Mouse (Mus musculus) midbrain, embryonic 16.5 days (tissue): ENCODE data around the gene Eef1akmt3. TPM values are rescaled to one million over a fixed set of nuclear protein-coding genes. Genes with fewer than 3 reads are reported as not detected.

Experiments
- ATAC-seq: fragments of 200-750 bp; cut with Nextera tagmentation; 2 replicates; pipeline ENCODE4 v1.8.0; 2017; ENCODE audit warnings: moderate TSS enrichment
- H3K27ac ChIP-seq: fragments of 300-500 bp; sonication (generic); 2 replicates; pipeline ENCODE4 v1.5.1; 2014; ENCODE audit warnings: mild to moderate bottlenecking, low read length, mixed read lengths
- H3K27me3 ChIP-seq: fragments of 300-500 bp; sonication (generic); 2 replicates; pipeline ENCODE4 v1.6.1; 2014; ENCODE audit warnings: low read depth, low read length, mixed read lengths; ENCODE audit not compliant: control insufficient read depth, insufficient read depth
- H3K36me3 ChIP-seq: fragments of 300-500 bp; sonication (generic); 2 replicates; pipeline ENCODE4 v1.6.1; 2014; ENCODE audit warnings: mild to moderate bottlenecking, low read length, moderate library complexity, mixed read lengths; ENCODE audit not compliant: control insufficient read depth, insufficient read depth
- H3K4me1 ChIP-seq: fragments of 300-500 bp; sonication (generic); 2 replicates; pipeline ENCODE4 v1.6.1; 2014; ENCODE audit warnings: mild to moderate bottlenecking, low read length, mixed read lengths; ENCODE audit not compliant: control insufficient read depth, insufficient read depth
- H3K4me2 ChIP-seq: fragments of 300-500 bp; sonication (generic); 2 replicates; pipeline ENCODE4 v1.6.1; 2014; ENCODE audit warnings: mild to moderate bottlenecking, low read length, mixed read lengths
- H3K4me3 ChIP-seq: fragments of 300-500 bp; sonication (generic); 2 replicates; pipeline ENCODE4 v1.5.1; 2014; ENCODE audit warnings: low read depth, mild to moderate bottlenecking, low read length, moderate library complexity, mixed read lengths
- H3K9ac ChIP-seq: fragments of 300-500 bp; sonication (generic); 2 replicates; pipeline ENCODE4 v1.6.1; 2014; ENCODE audit warnings: low read depth, low read length, mixed read lengths
- H3K9me3 ChIP-seq: fragments of 300-500 bp; sonication (generic); replicated peaks from 2 replicates; pipeline ENCODE4 v1.6.1; 2014; ENCODE audit warnings: mild to moderate bottlenecking, low read length, mixed read lengths; ENCODE audit not compliant: control insufficient read depth, poor library complexity, severe bottlenecking
- whole genome bisulfite sequencing: fragments of 180-500 bp; shearing (Covaris S2); extraction: QIAGEN DNeasy Blood & Tissue Kit; methylation state at CpG from one replicate; pipeline ENCODE4 v1.1.7; 2014; 5-methylcytosine and 5-hydroxymethylcytosine counted together
- polyA plus RNA-seq: library from polyadenylated mRNA; unstranded; fragments of >200 nt; fragmentation: Nextera tagmentation; extraction: Ambion mirVana; gene quantifications from 2 replicates; pipeline ENCODE4 v1.2.1, GENCODE M21; 2015

Eef1akmt3 gene
- polyA plus RNA-seq, 1 experiment from 2014 or later: 0.21 TPM

DNA sequence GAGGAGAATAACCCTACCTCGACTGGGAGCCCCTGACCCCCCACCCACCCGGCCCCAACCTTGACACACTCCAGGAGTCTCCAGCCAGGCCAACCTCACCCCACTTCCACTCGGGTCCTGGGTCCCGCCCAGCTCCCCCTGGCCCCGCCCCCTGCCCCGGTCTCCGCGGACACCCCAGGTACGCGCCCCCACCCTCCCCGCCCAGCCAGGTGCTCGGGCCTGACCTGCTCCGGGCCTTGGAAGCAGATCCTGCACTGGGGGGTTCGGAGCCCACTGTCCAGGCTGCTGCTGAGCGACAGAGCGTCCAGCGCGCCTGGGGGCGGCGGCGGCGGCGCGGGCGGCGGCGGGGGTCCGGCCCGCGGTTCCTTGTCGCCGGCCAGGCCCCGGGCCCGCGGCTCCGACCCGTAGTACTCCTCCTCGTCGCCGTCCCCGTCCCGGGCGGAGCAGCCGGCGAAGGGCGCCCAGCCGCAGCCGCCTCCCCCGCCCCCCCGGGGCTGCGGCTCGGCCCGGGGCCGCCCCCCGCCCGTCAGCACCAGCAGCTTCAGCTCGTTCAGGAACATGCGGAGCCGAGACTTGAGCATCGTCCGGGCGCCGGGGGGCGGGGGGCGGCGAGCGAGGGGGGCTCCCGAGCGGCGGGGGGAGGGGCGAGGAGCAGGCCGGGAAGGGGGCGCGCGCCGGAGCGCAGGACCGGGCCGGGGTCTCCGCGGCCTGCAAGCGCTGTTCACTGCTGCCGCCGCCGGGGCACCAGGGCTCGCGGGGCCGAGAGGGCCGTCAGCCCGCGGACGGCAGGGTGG, 18.1 kb upstream of the Eef1akmt3 start:
- H3K27me3 ChIP-seq: no peaks in the 10 kb centered on the region
- 0 out of 2 replicates have a peak, but pooled peaks have one; percentile 0 for ATAC-seq
- peak overlapping the region; percentile 85 for H3K4me3 ChIP-seq
- peaks cover 28% of the 10 kb centered on the region for H3K4me1 ChIP-seq
- H3K9me3 ChIP-seq: no peaks in the 10 kb centered on the region
- WGBS: under 1% methylated on average over 39 of the region's 92 CpGs
- H3K9ac ChIP-seq: peak overlapping the region; percentile 91
- peak overlapping the region; percentile 89 for H3K27ac ChIP-seq
- H3K36me3 ChIP-seq: peaks cover 26% of the 10 kb centered on the region
- peak overlapping the region; percentile 82 for H3K4me2 ChIP-seq

DNA sequence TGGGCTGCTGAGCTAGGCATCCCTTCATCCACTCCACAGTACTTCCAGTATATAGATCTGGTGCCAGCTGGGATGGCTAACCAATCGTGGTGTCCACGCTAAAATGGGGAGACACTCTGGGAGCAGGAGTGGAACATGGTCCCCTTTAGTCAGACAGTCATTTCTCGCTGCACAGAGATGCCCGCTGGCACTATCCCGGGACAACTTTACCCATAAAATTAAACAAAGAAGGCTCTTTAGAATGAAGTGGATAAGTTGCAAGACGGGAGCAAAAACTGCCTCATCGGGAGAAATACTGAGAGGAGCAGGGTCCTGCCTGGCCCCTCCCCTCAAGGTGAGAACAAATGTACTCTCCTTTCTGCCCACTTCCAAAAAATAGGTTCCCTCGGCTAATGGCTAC, 17.4 kb upstream of the Eef1akmt3 start:
- Histone ChIP-seq H3K27me3 (no peaks in the 10 kb centered on the region), H3K4me3 (peak overlapping the region; percentile 85), H3K27ac (peak overlapping the region; percentile 89), H3K9ac (peak overlapping the region; percentile 91), H3K36me3 (peaks cover 30% of the 10 kb centered on the region), H3K4me2 (peak overlapping the region; percentile 82), H3K9me3 (no peaks in the 10 kb centered on the region), H3K4me1 (peaks cover 28% of the 10 kb centered on the region)
- no peak for ATAC-seq
- 3% methylated on average over 8 of the region's 8 CpGs for WGBS

DNA sequence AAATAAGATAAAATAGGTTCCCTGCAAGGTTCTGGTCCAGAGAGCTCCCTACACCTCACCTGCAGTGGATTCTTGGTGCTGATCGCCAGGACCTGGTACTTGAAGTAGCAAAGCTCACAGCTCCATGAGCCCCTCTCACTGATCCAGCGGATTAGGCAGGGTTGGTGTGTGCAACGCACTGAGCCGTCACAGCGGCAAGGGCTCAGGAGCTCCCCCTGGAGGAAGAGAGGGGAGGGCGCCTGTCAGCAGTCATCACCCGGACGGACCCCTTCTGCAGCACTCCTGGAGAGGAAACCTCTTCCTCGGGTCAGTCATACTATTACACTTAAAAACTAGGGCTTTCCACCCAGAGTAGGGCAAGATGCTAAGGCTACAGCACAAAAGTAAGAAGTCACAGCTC, 16.8 kb upstream of the Eef1akmt3 start:
- Histone ChIP-seq H3K27me3 (no peaks in the 10 kb centered on the region), H3K4me3 (peak overlapping the region; percentile 85), H3K9ac (peak overlapping the region; percentile 17; the same call in 1 of the 2 replicates), H3K9me3 (no peaks in the 10 kb centered on the region), H3K27ac (no peak overlapping the region), H3K4me2 (peak overlapping the region; percentile 82), H3K4me1 (peaks cover 28% of the 10 kb centered on the region), H3K36me3 (peaks cover 30% of the 10 kb centered on the region)
- no peak for ATAC-seq
- WGBS: 0% methylated on average over 9 of the region's 9 CpGs

DNA sequence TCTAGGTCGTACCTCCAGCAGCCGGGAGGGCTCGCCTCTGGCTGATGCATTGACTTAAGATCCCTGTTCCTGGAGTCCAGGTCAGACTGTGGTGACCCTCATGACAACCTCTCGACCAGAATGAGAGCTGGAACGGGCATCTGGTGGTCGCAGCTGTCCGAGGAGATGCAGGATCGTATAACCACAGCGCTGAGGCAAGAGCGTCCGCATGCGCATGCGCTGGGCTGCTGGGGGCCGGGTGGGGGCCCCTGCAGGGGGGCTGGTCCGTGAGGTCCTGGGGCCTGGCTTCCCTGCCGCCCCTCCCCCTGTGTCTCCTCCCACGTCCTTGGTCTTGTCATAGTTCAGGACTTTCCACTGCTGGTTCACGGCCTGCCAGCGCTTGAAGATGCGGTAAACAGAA, 15.2 kb upstream of the Eef1akmt3 start:
- ATAC-seq: no peak
- H3K27me3 ChIP-seq: peaks cover 5% of the 10 kb centered on the region
- H3K4me3 ChIP-seq: no peak overlapping the region
- H3K9me3 ChIP-seq: no peaks in the 10 kb centered on the region
- H3K36me3 ChIP-seq: peaks cover 30% of the 10 kb centered on the region
- WGBS: 90% methylated on average over 20 of the region's 20 CpGs
- H3K4me2 ChIP-seq: no peak overlapping the region
- H3K9ac ChIP-seq: no peak overlapping the region
- no peak overlapping the region for H3K27ac ChIP-seq
- H3K4me1 ChIP-seq: peaks cover 21% of the 10 kb centered on the region

DNA sequence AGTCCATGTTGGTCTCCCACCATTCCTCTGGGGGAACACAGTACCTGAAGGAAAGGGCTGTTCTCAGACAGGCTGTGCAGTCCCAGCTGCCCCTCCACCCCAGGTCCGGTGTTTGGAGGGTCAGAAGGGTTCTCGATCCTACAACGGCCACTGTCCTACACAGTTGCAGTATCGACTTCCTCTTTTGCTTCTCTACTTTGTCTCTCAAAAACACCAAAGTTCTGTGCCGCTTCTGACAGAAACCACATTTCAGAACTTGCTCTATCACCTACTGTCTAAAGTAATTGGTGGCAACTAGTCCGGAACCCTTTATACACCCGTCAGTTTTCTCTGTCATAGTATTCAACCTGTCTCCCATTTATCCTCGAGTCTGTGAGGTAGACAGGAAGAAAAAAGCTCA, 14.1 kb upstream of the Eef1akmt3 start:
- Histone ChIP-seq H3K4me3 (no peak overlapping the region), H3K4me2 (no peak overlapping the region), H3K27ac (no peak overlapping the region), H3K9ac (no peak overlapping the region), H3K4me1 (peaks cover 18% of the 10 kb centered on the region), H3K27me3 (peaks cover 16% of the 10 kb centered on the region), H3K9me3 (no peaks in the 10 kb centered on the region), H3K36me3 (peaks cover 30% of the 10 kb centered on the region)
- ATAC-seq: no peak
- WGBS: 88% methylated on average over 8 of the region's 8 CpGs

DNA sequence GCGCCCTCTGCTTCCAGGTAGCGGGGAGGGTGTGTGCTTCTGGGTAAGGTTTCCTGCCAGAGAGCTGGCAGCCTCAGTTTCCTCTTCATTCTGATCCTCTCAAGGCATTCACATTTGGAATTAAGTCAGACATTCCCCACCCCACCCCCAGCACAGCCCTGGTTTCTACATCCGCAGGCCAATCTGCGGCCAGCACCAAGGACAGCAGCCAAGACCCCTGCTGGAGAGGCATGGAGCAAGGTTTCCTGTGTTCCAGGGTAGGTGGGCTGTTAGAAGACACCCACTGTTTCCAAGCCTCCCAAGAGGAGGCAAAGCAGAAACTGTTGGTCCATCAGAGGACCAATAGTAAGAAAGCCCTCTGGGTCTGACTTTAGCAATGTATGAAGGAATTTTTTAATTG, 13.3 kb upstream of the Eef1akmt3 start:
- H3K9me3 ChIP-seq: no peaks in the 10 kb centered on the region
- H3K27me3 ChIP-seq: peaks cover 24% of the 10 kb centered on the region
- no peak overlapping the region for H3K9ac ChIP-seq
- no peak overlapping the region for H3K27ac ChIP-seq
- ATAC-seq: no peak
- H3K4me3 ChIP-seq: no peak overlapping the region
- H3K4me1 ChIP-seq: peaks cover 18% of the 10 kb centered on the region
- H3K4me2 ChIP-seq: no peak overlapping the region
- 77% methylated on average over 4 of the region's 4 CpGs for WGBS
- H3K36me3 ChIP-seq: peaks cover 30% of the 10 kb centered on the region

DNA sequence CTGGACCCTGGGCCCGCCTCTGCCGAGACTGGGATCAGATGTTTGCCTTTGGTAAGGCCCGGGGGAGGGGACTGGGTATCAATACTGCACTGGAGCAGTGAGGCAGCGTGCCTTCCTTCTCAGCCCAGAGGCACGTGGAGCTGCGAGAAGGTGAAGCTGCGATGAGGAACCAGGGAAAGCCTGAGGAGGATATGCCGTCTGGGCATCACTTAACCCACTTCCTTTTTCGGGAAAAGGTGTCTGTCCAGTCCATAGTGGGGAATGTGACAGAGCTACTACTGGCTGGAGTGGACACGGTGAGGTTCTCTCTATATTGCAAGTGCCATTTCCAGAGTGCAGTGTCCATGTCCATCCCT, 8.8 kb upstream of the Eef1akmt3 start:
- Histone ChIP-seq H3K4me2 (no peak overlapping the region), H3K9me3 (no peaks in the 10 kb centered on the region), H3K27me3 (peaks cover 43% of the 10 kb centered on the region), H3K9ac (no peak overlapping the region), H3K4me3 (no peak overlapping the region), H3K27ac (no peak overlapping the region), H3K36me3 (peaks cover 11% of the 10 kb centered on the region), H3K4me1 (peaks cover 5% of the 10 kb centered on the region; the same call in 1 of the 2 replicates)
- WGBS: 19% methylated on average over 10 of the region's 10 CpGs
- ATAC-seq: no peak

DNA sequence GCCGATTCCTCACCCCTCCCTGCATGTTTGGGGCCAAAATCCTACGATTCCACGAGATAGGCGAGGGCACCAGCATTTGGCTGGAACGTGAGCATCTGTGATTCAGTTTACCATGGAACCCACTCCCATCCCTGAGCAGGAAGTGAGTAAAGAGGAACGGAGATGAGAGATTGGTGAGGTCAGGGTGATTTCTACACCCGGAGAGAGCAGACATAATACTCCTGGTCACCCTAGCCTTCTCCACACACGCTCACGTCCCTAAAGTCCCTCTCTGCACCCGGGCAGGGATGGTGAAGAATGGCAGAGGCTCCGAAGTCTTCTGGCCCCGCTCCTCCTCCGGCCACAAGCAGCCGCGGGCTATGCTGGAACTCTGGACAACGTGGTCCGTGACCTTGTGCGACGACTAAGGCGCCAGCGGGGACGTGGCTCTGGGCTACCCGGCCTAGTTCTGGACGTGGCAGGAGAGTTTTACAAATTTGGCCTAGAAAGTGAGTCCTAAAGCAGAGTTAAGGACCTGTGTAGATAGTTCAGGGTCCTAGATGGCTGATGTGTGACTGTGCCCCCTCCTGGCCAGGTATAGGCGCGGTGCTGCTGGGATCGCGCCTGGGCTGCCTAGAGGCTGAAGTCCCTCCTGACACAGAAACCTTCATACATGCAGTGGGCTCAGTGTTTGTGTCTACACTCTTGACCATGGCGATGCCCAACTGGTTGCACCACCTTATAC, 8.2 kb upstream of the Eef1akmt3 start:
- ATAC-seq: no peak
- H3K9me3 ChIP-seq: no peaks in the 10 kb centered on the region
- 3% methylated on average over 29 of the region's 29 CpGs for WGBS
- H3K4me2 ChIP-seq: no peak overlapping the region
- peaks cover 43% of the 10 kb centered on the region for H3K27me3 ChIP-seq
- no peak overlapping the region for H3K27ac ChIP-seq
- peaks cover 4% of the 10 kb centered on the region; the same call in 1 of the 2 replicates for H3K4me1 ChIP-seq
- peaks cover 5% of the 10 kb centered on the region for H3K36me3 ChIP-seq
- 0 out of 2 replicates have a peak overlapping the region, but pooled peaks have one; percentile 21 for H3K9ac ChIP-seq
- H3K4me3 ChIP-seq: no peak overlapping the region
